11 mouse cellular contexts compared by ENCODE assay signal in genomic region chr7:19147497-19148045, GRCm38 (mm10). TPM values are rescaled to one million over a fixed set of nuclear protein-coding genes. Genes with fewer than 3 reads are reported as not detected.
DNase-seq lines count a peak whose midpoint lies in the region; ATAC-seq and TF ChIP-seq lines count a peak whose summit lies in the region.
"Had no signal": no experiment of that assay in that cellular context is flagged by ENCODE, and none has a peak within 500 bp of the region (broad histone marks: within the 10 kb centered on the region; RNA-seq: fewer than 3 reads in every experiment).

No protein-coding gene starts in this region.

- no peak for TF ChIP-seq CTCF in forebrain, postnatal 0 days (IDR thresholded peaks at IDR 0.05; ENCODE audit: low read depth)

- H3K9me3 ChIP-seq in intestine, embryonic 15.5 days = no peaks in the 10 kb centered on the region
- H3K9me3 ChIP-seq in intestine, embryonic 16.5 days (ENCODE audit: control insufficient read depth, low read length) = no peaks in the 10 kb centered on the region
- H3K9me3 ChIP-seq in forebrain, postnatal 0 days (ENCODE audit: low read length) = no peaks in the 10 kb centered on the region
- H3K9me3 ChIP-seq in midbrain, embryonic 15.5 days = no peaks in the 10 kb centered on the region

- H3K9ac ChIP-seq in intestine, embryonic 15.5 days = no peak overlapping the region
- H3K9ac ChIP-seq in intestine, embryonic 16.5 days (ENCODE audit: low read depth, low read length) = no peak overlapping the region
- H3K9ac ChIP-seq in forebrain, postnatal 0 days = no peak overlapping the region; the same call in 1 of the 2 replicates
- H3K9ac ChIP-seq in midbrain, embryonic 15.5 days = no peak overlapping the region

- H3K4me3 ChIP-seq in intestine, embryonic 15.5 days (replicated peaks) = no peak overlapping the region
- no peak overlapping the region for H3K4me3 ChIP-seq in intestine, embryonic 16.5 days (ENCODE audit: low read length)
- H3K4me3 ChIP-seq in forebrain, postnatal 0 days (ENCODE audit: low read depth, low read length) = no peak overlapping the region
- H3K4me3 ChIP-seq in midbrain, embryonic 15.5 days = peak overlapping the region; percentile 54; the same call in 1 of the 2 replicates

- peak overlapping the region; percentile 80; the same call in 1 of the 2 replicates for H3K4me2 ChIP-seq in intestine, embryonic 15.5 days (replicated peaks)
- H3K4me2 ChIP-seq in intestine, embryonic 16.5 days (ENCODE audit: low read depth, low read length) = no peak overlapping the region
- H3K4me2 ChIP-seq in forebrain, postnatal 0 days (ENCODE audit: low read depth) = peak overlapping the region; percentile 87
- H3K4me2 ChIP-seq in midbrain, embryonic 15.5 days = peak overlapping the region; percentile 76

- DNase-seq in Muller cell, postnatal 12 days (ENCODE audit: inconsistent ontology term) = peak; percentile 13
- DNase-seq in forebrain, postnatal 0 days = no peak
- DNase-seq in right cerebral cortex, adult 18-20 months = no peak
- DNase-seq: adrenal gland, postnatal 14 days; heart, adult 18-20 months had no signal

- H3K27ac ChIP-seq in intestine, embryonic 15.5 days = no peak overlapping the region
- no peak overlapping the region for H3K27ac ChIP-seq in intestine, embryonic 16.5 days (ENCODE audit: low read length)
- H3K27ac ChIP-seq in forebrain, postnatal 0 days (ENCODE audit: low read depth, low read length) = no peak overlapping the region
- no peak overlapping the region for H3K27ac ChIP-seq in midbrain, embryonic 15.5 days

- no peak for ATAC-seq in intestine, embryonic 15.5 days
- no peak for ATAC-seq in intestine, embryonic 16.5 days
- no peak for ATAC-seq in forebrain, postnatal 0 days
- ATAC-seq in midbrain, embryonic 15.5 days (replicated peaks) = no peak
- ATAC-seq in inflammation-experienced regulatory T-cells, adult 6 months = no peak
- no peak for ATAC-seq in monocyte, adult 5-6 weeks (replicated peaks; ENCODE audit: insufficient number of reproducible peaks, low FRiP score, low TSS enrichment, poor library complexity, severe bottlenecking)
- ATAC-seq: lung, postnatal 0 days had no signal

- H3K36me3 ChIP-seq in intestine, embryonic 15.5 days = peaks cover 3% of the 10 kb centered on the region
- H3K36me3 ChIP-seq in intestine, embryonic 16.5 days (ENCODE audit: control insufficient read depth, insufficient read depth, low read length) = peaks cover 3% of the 10 kb centered on the region; the same call in 1 of the 2 replicates
- H3K36me3 ChIP-seq in forebrain, postnatal 0 days (ENCODE audit: insufficient read depth) = peaks cover 25% of the 10 kb centered on the region
- H3K36me3 ChIP-seq in midbrain, embryonic 15.5 days (replicated peaks) = peaks cover 4% of the 10 kb centered on the region; the same call in 1 of the 2 replicates

- no peaks in the 10 kb centered on the region for H3K27me3 ChIP-seq in intestine, embryonic 15.5 days (replicated peaks)
- no peaks in the 10 kb centered on the region for H3K27me3 ChIP-seq in intestine, embryonic 16.5 days (replicated peaks; ENCODE audit: control insufficient read depth, insufficient read depth, low read length)
- H3K27me3 ChIP-seq in forebrain, postnatal 0 days (ENCODE audit: insufficient read depth, low read length) = no peaks in the 10 kb centered on the region
- H3K27me3 ChIP-seq in midbrain, embryonic 15.5 days (replicated peaks) = no peaks in the 10 kb centered on the region

- peaks cover 15% of the 10 kb centered on the region for H3K4me1 ChIP-seq in intestine, embryonic 15.5 days (replicated peaks)
- H3K4me1 ChIP-seq in intestine, embryonic 16.5 days (ENCODE audit: control insufficient read depth, insufficient read depth, low read length) = peaks cover 11% of the 10 kb centered on the region
- peaks cover 20% of the 10 kb centered on the region for H3K4me1 ChIP-seq in forebrain, postnatal 0 days (ENCODE audit: insufficient read depth)
- H3K4me1 ChIP-seq in midbrain, embryonic 15.5 days = peaks cover 25% of the 10 kb centered on the region

- WGBS in intestine, embryonic 15.5 days = 43% methylated on average over 6 of the region's 6 CpGs
- WGBS in intestine, embryonic 16.5 days = 46% methylated on average over 6 of the region's 6 CpGs
- 64% methylated on average over 6 of the region's 6 CpGs for WGBS in forebrain, postnatal 0 days
- WGBS in midbrain, embryonic 15.5 days = 65% methylated on average over 6 of the region's 6 CpGs

RNA-seq across cellular contexts. Expression of gene Qpctl, which starts 1.5 kb away (rescaled TPM):
- polyA plus RNA-seq in intestine, embryonic 15.5 days (2015; fragmentation: Nextera tagmentation; extraction: Ambion mirVana) = 9.2 and 11.5 TPM in 2 replicates
- polyA plus RNA-seq in intestine, embryonic 16.5 days (2015; fragmentation: Nextera tagmentation; extraction: Ambion mirVana) = 10.5 and 11.1 TPM in 2 replicates
- total RNA-seq in forebrain, postnatal 0 days (2014; rRNA removed) = 12.3 and 14.4 TPM in 2 replicates
- polyA plus RNA-seq in forebrain, postnatal 0 days (2015; fragmentation: Nextera tagmentation; extraction: Ambion mirVana) = 19.8 and 23.3 TPM in 2 replicates
- polyA plus RNA-seq in midbrain, embryonic 15.5 days (2015; fragmentation: Nextera tagmentation; extraction: Ambion mirVana) = 26.4 and 27.0 TPM in 2 replicates
- 10 to 100 TPM in 1 of 3 experiments, 1 to 10 TPM in 2; 7.7 to 10.0 (median 8.5) TPM for polyA plus RNA-seq in inflammation-experienced regulatory T-cells, adult 6 months (2017; shearing (Covaris generic))
- 2.4 to 4.9 TPM (median 3.9 TPM) in 3 replicates for total RNA-seq in monocyte, adult 5-6 weeks (2017)

RNA-seq across cellular contexts. Expression of gene Snrpd2, which starts 2.0 kb away (rescaled TPM):
- polyA plus RNA-seq in intestine, embryonic 15.5 days (2015; fragmentation: Nextera tagmentation; extraction: Ambion mirVana) = 138 TPM in 2 replicates
- polyA plus RNA-seq in intestine, embryonic 16.5 days (2015; fragmentation: Nextera tagmentation; extraction: Ambion mirVana) = 119 and 132 TPM in 2 replicates
- 50.0 and 88.1 TPM in 2 replicates for total RNA-seq in forebrain, postnatal 0 days (2014; rRNA removed)
- 124 and 172 TPM in 2 replicates for polyA plus RNA-seq in forebrain, postnatal 0 days (2015; fragmentation: Nextera tagmentation; extraction: Ambion mirVana)
- 109 and 112 TPM in 2 replicates for polyA plus RNA-seq in midbrain, embryonic 15.5 days (2015; fragmentation: Nextera tagmentation; extraction: Ambion mirVana)
- 10 to 100 TPM; 73.5 to 94.3 (median 75.9) TPM for polyA plus RNA-seq in inflammation-experienced regulatory T-cells, adult 6 months (2017; shearing (Covaris generic))
- 27.7 to 42.9 TPM (median 30.8 TPM) in 3 replicates for total RNA-seq in monocyte, adult 5-6 weeks (2017)

RNA-seq across cellular contexts. Expression of gene Gipr, which starts 18.4 kb away (rescaled TPM):
- polyA plus RNA-seq in intestine, embryonic 15.5 days (2015; fragmentation: Nextera tagmentation; extraction: Ambion mirVana) = 2.5 and 2.8 TPM in 2 replicates
- polyA plus RNA-seq in intestine, embryonic 16.5 days (2015; fragmentation: Nextera tagmentation; extraction: Ambion mirVana) = 3.1 and 3.6 TPM in 2 replicates
- total RNA-seq in forebrain, postnatal 0 days (2014; rRNA removed) = 16.9 and 20.2 TPM in 2 replicates
- polyA plus RNA-seq in forebrain, postnatal 0 days (2015; fragmentation: Nextera tagmentation; extraction: Ambion mirVana) = 5.3 and 8.0 TPM in 2 replicates
- 3.5 and 4.3 TPM in 2 replicates for polyA plus RNA-seq in midbrain, embryonic 15.5 days (2015; fragmentation: Nextera tagmentation; extraction: Ambion mirVana)
- polyA plus RNA-seq in inflammation-experienced regulatory T-cells, adult 6 months (2017; shearing (Covaris generic)) = not detected
- total RNA-seq in monocyte, adult 5-6 weeks (2017) = not detected in 3 replicates

RNA-seq across cellular contexts. Expression of gene Fbxo46, which starts 27.9 kb away (rescaled TPM):
- polyA plus RNA-seq in intestine, embryonic 15.5 days (2015; fragmentation: Nextera tagmentation; extraction: Ambion mirVana) = 10.5 and 12.8 TPM in 2 replicates
- 10.8 and 11.0 TPM in 2 replicates for polyA plus RNA-seq in intestine, embryonic 16.5 days (2015; fragmentation: Nextera tagmentation; extraction: Ambion mirVana)
- 19.8 and 22.8 TPM in 2 replicates for total RNA-seq in forebrain, postnatal 0 days (2014; rRNA removed)
- polyA plus RNA-seq in forebrain, postnatal 0 days (2015; fragmentation: Nextera tagmentation; extraction: Ambion mirVana) = 8.4 and 11.9 TPM in 2 replicates
- 21.1 and 21.4 TPM in 2 replicates for polyA plus RNA-seq in midbrain, embryonic 15.5 days (2015; fragmentation: Nextera tagmentation; extraction: Ambion mirVana)
- polyA plus RNA-seq in inflammation-experienced regulatory T-cells, adult 6 months (2017; shearing (Covaris generic)) = 10 to 100 TPM; 18.3 to 20.6 (median 20.0) TPM
- total RNA-seq in monocyte, adult 5-6 weeks (2017) = 6.7 to 11.5 TPM (median 7.1 TPM) in 3 replicates

RNA-seq across cellular contexts. Expression of gene Eml2, which starts 28.6 kb away (rescaled TPM):
- 6.5 and 7.3 TPM in 2 replicates for polyA plus RNA-seq in intestine, embryonic 15.5 days (2015; fragmentation: Nextera tagmentation; extraction: Ambion mirVana)
- polyA plus RNA-seq in intestine, embryonic 16.5 days (2015; fragmentation: Nextera tagmentation; extraction: Ambion mirVana) = 7.1 and 8.4 TPM in 2 replicates
- 63.6 and 64.8 TPM in 2 replicates for total RNA-seq in forebrain, postnatal 0 days (2014; rRNA removed)
- 7.9 and 9.9 TPM in 2 replicates for polyA plus RNA-seq in forebrain, postnatal 0 days (2015; fragmentation: Nextera tagmentation; extraction: Ambion mirVana)
- 8.9 and 10.8 TPM in 2 replicates for polyA plus RNA-seq in midbrain, embryonic 15.5 days (2015; fragmentation: Nextera tagmentation; extraction: Ambion mirVana)
- 10 to 100 TPM; 10.2 to 16.5 (median 16.5) TPM for polyA plus RNA-seq in inflammation-experienced regulatory T-cells, adult 6 months (2017; shearing (Covaris generic))
- total RNA-seq in monocyte, adult 5-6 weeks (2017) = 9.4 to 12.2 TPM (median 9.9 TPM) in 3 replicates
